Mouse (Mus musculus) MEL (cell line): ENCODE measurements at regions not wholly inside any gene's neighbourhood (a gene's known extent, or its start where the extent isn't known, plus 50 kb on each side); places are given as distances from the start of the nearest gene placed in this dataset.

Experiments
- DNase-seq: peaks from one replicate; pipeline ENCODE4 v3.0.0; 2011; ENCODE audit warnings: low read depth, low spot score
- H3K27ac ChIP-seq: 2 replicates; pipeline ENCODE4 v1.5.1; 2012; ENCODE audit warnings: low read depth, mild to moderate bottlenecking, control low read depth, low read length, moderate library complexity; ENCODE audit not compliant: control insufficient read depth
- H3K27me3 ChIP-seq, 2 experiments: fragments of 150-350 bp in 1 of 2; sonication (generic) in 1 of 2; 2 replicates each; pipeline ENCODE4 v1.6.1; 2012; ENCODE audit warnings: low read length in 2 of 2, mild to moderate bottlenecking in 2 of 2, improper control_type of control experiment in 1 of 2, moderate library complexity in 1 of 2; ENCODE audit not compliant: insufficient read depth in 2 of 2, control insufficient read depth in 1 of 2
- H3K36me3 ChIP-seq, 2 experiments: 2 replicates each; pipeline ENCODE4 v1.6.1; 2012 to 2014; ENCODE audit warnings: low read length in 2 of 2, improper control_type of control experiment in 1 of 2, inconsistent platforms in 1 of 2, mild to moderate bottlenecking in 1 of 2; ENCODE audit not compliant: insufficient read depth in 2 of 2, control insufficient read depth in 1 of 2
- H3K4me1 ChIP-seq, 2 experiments: fragments of 150-350 bp in 1 of 2; sonication (generic) in 1 of 2; 2 replicates each; pipeline ENCODE4 v1.6.1; 2012; ENCODE audit warnings: low read length in 2 of 2, improper control_type of control experiment in 1 of 2, mild to moderate bottlenecking in 1 of 2; ENCODE audit not compliant: insufficient read depth in 2 of 2, control insufficient read depth in 1 of 2
- H3K4me3 ChIP-seq, 2 experiments: fragments of 150-350 bp in 1 of 2; sonication (generic) in 1 of 2; 2 replicates each; pipeline ENCODE4 v1.5.1; 2012; ENCODE audit warnings: low read depth in 2 of 2, low read length in 2 of 2, mild to moderate bottlenecking in 2 of 2, moderate library complexity in 2 of 2, control low read depth in 1 of 2, improper control_type of control experiment in 1 of 2; ENCODE audit not compliant: control insufficient read depth in 1 of 2, insufficient read depth in 1 of 2
- H3K79me2 ChIP-seq: 2 replicates; pipeline ENCODE4 v1.6.1; 2012; ENCODE audit warnings: mild to moderate bottlenecking, low read length, moderate library complexity; ENCODE audit not compliant: control insufficient read depth, poor library complexity, insufficient read depth
- H3K9ac ChIP-seq: 2 replicates; pipeline ENCODE4 v1.6.1; 2012; ENCODE audit warnings: low read depth, mild to moderate bottlenecking, control low read depth, low read length, moderate library complexity; ENCODE audit not compliant: control insufficient read depth, poor library complexity, severe bottlenecking
- H3K9me3 ChIP-seq: fragments of 150-350 bp; sonication (generic); replicated peaks from 2 replicates; pipeline ENCODE4 v1.6.1; 2012; ENCODE audit warnings: mild to moderate bottlenecking, low read length, improper control_type of control experiment, moderate library complexity; ENCODE audit not compliant: insufficient read depth
- BHLHE40 ChIP-seq: IDR thresholded peaks from 2 replicates; pipeline ENCODE4 v1.6.1; 2012; ENCODE audit warnings: low read depth, mild to moderate bottlenecking, inconsistent platforms, low read length, improper control_type of control experiment, borderline replicate concordance
- EP300 ChIP-seq, 2 experiments: IDR thresholded peaks; 2 replicates each; pipeline ENCODE4 v1.6.1; 2011; ENCODE audit warnings: improper control_type of control experiment in 2 of 2, low read length in 2 of 2, low read depth in 1 of 2, mild to moderate bottlenecking in 1 of 2
- ETS1 ChIP-seq: IDR thresholded peaks from 2 replicates; pipeline ENCODE4 v1.6.1; 2012; ENCODE audit warnings: low read depth, mild to moderate bottlenecking, inconsistent platforms, low read length, improper control_type of control experiment, moderate library complexity
- MAFK ChIP-seq: IDR thresholded peaks from 2 replicates; pipeline ENCODE4 v1.6.1; 2011; ENCODE audit warnings: low read depth, mild to moderate bottlenecking, low read length, improper control_type of control experiment, borderline replicate concordance
- MYB ChIP-seq: IDR thresholded peaks from 2 replicates; pipeline ENCODE4 v1.6.1; 2011; ENCODE audit warnings: mild to moderate bottlenecking, low read depth, low read length, improper control_type of control experiment
- MYC ChIP-seq: IDR thresholded peaks from 2 replicates; pipeline ENCODE4 v1.6.1; 2011; ENCODE audit warnings: low read depth, mild to moderate bottlenecking, low read length, improper control_type of control experiment, moderate library complexity
- NELFE ChIP-seq: IDR thresholded peaks from 2 replicates; pipeline ENCODE4 v1.6.1; 2011; ENCODE audit warnings: low read depth, low read length, improper control_type of control experiment
- NRF1 ChIP-seq: IDR thresholded peaks from 2 replicates; pipeline ENCODE4 v1.6.1; 2014; ENCODE audit warnings: low read depth, mild to moderate bottlenecking, inconsistent platforms, low read length, improper control_type of control experiment, moderate library complexity; ENCODE audit not compliant: poor library complexity, insufficient read depth, severe bottlenecking
- POLR2AphosphoS2 ChIP-seq: IDR thresholded peaks from 2 replicates; pipeline ENCODE4 v1.6.1; 2011; ENCODE audit warnings: low read length, improper control_type of control experiment
- SMC3 ChIP-seq: IDR thresholded peaks from 2 replicates; pipeline ENCODE4 v1.6.1; 2011; ENCODE audit warnings: low read depth, low read length, improper control_type of control experiment
- USF1 ChIP-seq: IDR thresholded peaks from 2 replicates; pipeline ENCODE4 v1.6.1; 2014; ENCODE audit warnings: low read depth, mild to moderate bottlenecking, inconsistent platforms, low read length, improper control_type of control experiment, moderate library complexity

DNA sequence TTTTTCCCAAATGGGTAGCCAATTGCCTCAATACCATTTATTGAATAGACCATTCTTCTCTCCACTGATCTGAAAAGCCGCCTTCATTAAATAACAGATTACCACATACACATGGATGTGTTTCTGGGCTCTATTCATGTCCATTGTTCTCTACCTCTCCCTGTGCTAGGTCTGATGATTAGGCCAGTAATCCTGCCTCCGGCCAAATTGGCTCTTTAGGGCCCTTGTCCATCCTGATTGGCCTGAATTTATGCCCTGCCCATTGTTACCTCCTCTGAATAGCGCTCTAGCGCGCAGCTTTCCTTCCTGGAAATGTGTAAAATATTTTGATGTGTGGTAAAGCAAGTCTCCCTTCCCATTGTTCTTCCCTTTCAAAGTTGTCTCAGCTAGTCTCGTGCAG is 163.2 kb downstream of the Efnb1 start:
- DNase-seq, result no peak
- Histone ChIP-seq H3K4me1 (no peaks in the 10 kb centered on the region), H3K9ac (no peak overlapping the region), H3K4me3 (no peak overlapping the region), H3K79me2 (no peaks in the 10 kb centered on the region), H3K27me3 (no peaks in the 10 kb centered on the region; a peak in 1 of 4 replicates), H3K36me3 (no peaks in the 10 kb centered on the region), H3K9me3 (no peaks in the 10 kb centered on the region), H3K27ac (no peak overlapping the region)
- TF ChIP-seq BHLHE40, result no peak
- TF ChIP-seq NELFE, result no peak
- no peak for TF ChIP-seq MAFK
- no peak for TF ChIP-seq SMC3
- TF ChIP-seq MYB, result no peak

DNA sequence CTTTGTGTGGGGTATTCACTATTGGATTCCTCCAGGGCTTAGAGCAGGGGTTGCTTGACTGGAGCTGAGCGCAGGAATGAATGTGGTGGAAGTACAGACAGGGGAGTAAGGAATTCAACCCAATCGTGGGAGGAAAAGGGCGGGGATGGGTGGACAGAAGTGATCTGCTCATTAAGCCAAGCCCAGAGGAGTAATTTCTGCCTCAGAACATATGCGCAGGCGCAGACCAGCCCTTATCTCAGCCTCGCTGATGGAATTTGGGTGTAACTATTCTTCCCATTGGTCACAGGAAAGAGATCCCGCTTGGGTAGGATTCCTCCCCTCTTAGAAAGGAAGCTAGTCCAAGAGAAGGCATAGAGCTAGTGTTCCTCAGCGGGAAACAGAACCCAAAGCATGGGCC is 158.8 kb downstream of the Efnb1 start:
- Histone ChIP-seq H3K36me3 (no peaks in the 10 kb centered on the region), H3K79me2 (no peaks in the 10 kb centered on the region), H3K9ac (no peak overlapping the region), H3K27me3 (no peaks in the 10 kb centered on the region; a peak in 1 of 4 replicates), H3K27ac (no peak overlapping the region), H3K4me1 (no peaks in the 10 kb centered on the region), H3K9me3 (no peaks in the 10 kb centered on the region), H3K4me3 (no peak overlapping the region)
- DNase-seq, result no peak
- TF ChIP-seq BHLHE40 (no peak), ETS1 (no peak), USF1 (no peak), POLR2AphosphoS2 (no peak), MYB (no peak), MYC (no peak), EP300 (IDR thresholded peaks at IDR 0.05; ENCODE audit: low read depth in 1 of 2, low read length in 2 of 2) (no peak), NRF1 (no peak)

GRCm38 (mm10) chrX:99293967-99294366 is 158.0 kb downstream of the Efnb1 start:
- Histone ChIP-seq H3K27me3 (no peaks in the 10 kb centered on the region; a peak in 1 of 4 replicates), H3K4me3 (no peak overlapping the region), H3K9me3 (no peaks in the 10 kb centered on the region), H3K36me3 (no peaks in the 10 kb centered on the region), H3K4me1 (no peaks in the 10 kb centered on the region), H3K79me2 (no peaks in the 10 kb centered on the region), H3K27ac (no peak overlapping the region), H3K9ac (no peak overlapping the region)
- DNase-seq, result no peak
- no peak for TF ChIP-seq SMC3
- TF ChIP-seq, all 39 proteins: peak for 0
